Mouse (Mus musculus) thymus, postnatal 36 days (tissue): ENCODE measurements around the gene Kcnk4.
"Not testable (repeated sequence)": the region's sequence is repeated elsewhere in the genome, so short reads cannot be mapped to it uniquely, and the experiment has no call there.

Experiments used
- DNase-seq, 2 experiments: peaks; one replicate each; pipeline ENCODE4 v3.0.0; 2022; ENCODE audit warnings: mixed read lengths in 2 of 2

The Kcnk4 gene

DNA sequence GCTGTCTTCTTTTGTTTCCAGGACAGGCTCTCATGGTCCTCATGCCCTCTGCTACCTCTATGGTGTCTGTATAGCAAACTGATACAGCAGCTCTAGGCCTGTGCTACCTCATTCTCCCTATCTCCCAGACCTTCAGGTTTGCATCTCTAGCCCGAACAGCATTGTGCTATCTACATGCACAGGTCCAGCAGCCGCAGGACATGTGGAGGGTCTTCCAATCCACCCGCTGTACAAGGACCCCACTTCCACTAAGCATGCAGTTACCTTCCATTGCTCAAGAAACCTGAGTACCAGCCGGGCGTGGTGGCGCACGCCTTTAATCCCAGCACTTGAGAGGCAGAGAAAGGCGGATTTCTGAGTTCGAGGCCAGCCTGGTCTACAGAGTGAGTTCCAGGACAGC lies 19.8 kb downstream of the Kcnk4 start:
- DNase-seq, result no peak

DNA sequence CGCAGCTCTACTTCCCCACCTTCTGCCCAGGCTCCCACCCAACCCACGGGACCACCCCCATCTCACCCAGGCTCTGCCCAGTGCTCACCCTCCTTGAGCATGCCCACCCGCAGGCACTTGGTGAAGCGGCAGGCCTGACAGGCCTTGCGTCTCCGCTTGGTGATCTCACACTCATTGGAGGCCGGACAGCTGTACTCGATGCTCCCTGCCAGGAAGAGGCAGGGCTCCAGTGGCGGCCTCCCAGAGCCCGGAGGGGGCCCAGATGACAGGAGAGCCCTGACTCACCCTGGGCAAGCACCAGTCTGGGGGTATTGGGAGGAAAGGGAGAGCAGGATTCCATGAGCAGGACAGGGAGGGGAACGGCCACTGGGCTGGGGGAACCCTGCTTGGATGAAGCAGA lies 20.3 kb downstream of the Kcnk4 start:
- DNase-seq, result peak in 1 of 2 experiments; percentile 13

DNA sequence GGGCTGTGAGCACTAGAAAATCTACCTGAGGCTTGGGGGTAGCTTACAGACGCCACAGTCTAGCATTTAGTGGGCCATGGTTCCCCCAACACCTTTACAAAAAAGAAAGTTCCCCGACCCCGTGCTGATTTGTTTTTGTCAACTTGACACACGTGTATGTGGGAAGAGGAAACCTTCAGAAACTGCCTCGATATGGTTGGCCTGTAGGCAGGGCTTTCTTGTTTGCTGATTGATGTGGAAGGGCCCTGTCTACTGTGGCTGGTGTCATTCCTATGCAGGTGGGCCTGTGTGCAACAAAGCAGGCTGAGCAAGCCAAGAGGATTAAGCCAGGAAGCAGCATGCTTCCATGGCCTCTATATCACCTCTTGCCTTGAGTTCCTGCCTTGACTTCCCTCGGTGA lies 21.3 kb downstream of the Kcnk4 start:
- peak in 1 of 2 experiments; percentile 22 for DNase-seq

DNA sequence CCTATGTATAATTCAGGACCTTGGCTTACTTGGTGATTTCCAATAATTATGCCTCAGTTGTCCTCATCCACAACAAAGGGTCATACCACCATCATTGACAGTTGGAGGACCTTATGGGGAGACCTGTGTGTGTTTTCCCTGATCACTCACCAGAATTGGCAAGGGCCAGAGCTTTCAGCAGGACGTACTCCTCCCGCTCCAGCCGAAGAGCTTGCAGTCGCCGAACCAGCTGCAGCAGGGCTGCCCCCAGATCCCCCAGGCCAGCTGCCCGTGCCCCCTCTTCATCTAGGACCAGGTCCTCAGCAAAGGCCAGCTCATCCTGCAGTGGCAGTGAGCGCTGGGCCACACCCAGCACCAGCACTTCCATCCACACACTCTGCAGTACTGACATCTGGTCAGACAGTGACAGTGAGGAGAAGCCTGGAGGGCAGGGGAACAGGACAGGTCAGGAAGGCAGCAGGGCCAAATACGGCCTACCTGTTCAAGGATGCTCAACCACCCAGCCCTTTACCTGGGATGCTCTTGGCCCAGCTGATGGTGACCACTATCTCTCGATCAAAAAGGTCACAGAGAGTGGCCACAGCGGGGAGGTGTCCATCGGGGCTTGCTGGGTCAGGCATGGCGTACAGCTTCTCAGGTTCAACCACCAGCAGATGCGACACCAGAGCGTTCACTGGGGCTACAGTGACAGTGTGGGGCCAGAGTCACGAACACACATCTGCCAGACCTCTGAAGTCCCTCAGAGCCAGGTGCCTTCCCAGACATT lies 21.9 kb downstream of the Kcnk4 start:
- DNase-seq, result peak in 1 of 2 experiments; percentile 23

DNA sequence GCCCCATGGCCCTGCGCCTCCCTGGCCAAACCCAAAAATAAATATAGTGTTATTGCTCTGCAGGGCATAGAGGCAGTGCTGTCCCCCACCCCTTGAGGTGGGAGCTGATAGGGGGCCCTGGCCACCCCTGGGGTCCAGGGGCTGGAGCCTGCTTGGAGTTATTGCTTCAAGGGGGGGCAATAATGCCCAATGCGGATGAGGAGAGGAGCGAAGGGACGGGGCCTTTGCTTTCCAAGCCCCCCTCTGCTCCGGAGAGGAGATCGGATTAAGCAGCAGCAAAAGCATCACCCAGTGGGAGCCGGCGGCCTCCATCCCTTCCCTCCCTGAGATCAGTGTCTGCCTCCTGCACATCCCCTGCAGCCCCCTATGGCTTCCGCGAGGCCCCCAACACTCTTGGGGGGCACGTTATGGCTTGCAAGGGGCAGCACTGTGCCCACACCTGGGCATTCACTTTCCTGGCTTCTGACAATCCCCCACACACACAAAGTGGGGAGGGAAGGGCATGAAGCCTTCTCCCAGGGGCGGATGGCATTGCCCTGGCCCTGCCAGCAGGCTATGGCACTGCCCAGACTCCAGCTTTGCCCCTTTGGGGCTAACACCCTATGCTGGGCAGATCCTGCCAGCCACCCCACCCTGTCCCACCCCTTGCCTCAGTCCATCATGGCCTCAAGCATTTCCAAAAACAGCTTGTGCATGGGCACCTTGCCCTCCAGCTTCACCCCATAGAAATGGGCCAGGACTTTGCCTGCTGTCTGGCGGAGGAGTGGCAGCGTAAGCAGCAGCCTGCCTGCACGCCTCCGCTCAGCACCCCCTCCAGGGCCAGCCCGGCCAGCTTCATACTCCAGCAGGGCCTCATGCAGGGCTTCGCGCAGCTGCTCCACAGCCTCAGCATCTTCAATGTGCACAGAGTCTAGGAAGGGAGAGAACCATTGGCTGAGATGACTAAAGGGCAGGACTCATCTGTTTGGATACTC lies 22.9 kb downstream of the Kcnk4 start:
- peak in 1 of 2 experiments; percentile 32 for DNase-seq

DNA sequence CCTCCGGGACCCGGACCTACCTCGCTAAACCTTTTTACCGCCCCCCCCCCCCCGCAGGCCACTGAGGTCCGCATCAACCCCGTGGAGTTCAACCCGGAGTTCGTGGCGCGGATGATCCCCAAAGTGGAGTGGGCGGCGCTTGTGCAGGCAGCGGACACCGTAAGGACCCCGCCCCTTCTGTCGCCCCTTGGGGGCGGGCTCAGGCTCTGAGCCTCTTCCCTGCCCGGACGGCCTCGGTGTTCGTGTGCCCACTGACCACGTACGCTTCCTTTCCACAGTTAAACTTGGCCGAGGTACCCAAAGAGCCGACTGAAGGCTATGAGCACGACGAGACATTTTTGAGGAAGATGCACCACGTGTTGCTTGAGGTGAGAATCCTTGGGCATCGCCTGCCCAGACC lies 24.0 kb downstream of the Kcnk4 start:
- peak; percentile 52 to 74 for DNase-seq

DNA sequence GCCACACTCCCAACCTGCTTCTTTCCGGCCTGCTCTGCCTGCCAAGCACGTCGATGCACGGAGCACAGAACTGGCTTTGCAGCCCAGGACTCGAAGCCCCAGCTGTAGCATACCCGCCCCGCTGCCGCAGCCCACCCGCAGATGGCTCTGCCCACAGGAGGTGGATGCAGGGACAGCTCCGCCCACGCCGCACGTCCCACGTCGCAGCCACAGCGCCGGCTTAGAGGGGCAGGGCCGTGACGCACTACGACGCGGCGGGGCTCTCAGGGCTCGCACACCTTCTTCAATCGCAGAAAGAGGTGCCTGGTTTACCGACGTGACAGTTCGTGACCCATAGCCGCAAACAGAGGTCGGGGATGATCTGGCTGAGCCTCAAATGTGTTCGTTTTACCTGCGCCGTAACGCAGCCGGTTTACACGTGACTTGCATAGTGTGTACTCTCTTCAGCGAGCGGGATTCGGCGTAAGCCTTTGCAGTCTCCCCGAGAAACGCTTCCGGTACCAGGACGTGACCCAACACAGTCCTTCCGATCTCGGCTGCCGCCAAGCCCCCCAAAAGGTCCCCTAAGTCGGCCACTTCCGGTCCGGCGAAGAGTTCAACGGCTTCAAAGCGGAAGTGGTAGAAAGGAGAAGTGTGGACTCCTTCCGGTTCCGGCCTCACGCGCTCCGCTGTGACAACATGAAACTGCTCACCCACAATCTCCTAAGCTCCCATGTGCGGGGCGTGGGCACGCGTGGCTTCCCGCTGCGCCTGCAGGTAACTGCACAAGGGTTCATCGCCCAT lies 24.6 kb downstream of the Kcnk4 start, which contains the start of the genes Trmt112 and Prdx5:
TSS of gene Trmt112 (plus strand) at position 192 of the 783 bp plus-strand sequence.
TSS of gene Prdx5 (minus strand) at position 600 of the 783 bp plus-strand sequence.
- DNase-seq, result peak; percentile 89 to 95

DNA sequence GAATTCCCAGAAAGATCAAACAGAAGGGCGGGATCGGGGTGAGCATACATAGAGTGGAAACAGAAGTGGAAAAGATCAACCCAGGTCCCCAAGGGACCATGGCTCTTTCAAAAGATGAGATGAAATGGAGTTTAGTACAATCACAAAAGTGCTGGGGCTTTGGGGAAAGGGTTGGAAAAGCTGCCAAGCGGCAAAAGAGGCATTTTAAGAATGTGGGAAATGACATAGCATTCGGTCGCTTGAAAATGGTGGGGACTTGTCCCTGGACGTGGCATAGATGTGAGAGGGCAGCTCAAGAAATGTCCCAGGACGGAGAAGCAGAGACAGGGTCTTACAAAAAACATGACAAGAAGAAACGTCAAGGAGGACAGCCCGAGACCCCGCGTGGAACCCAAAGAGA lies 25.3 kb downstream of the Kcnk4 start:
- DNase-seq, result no peak

DNA sequence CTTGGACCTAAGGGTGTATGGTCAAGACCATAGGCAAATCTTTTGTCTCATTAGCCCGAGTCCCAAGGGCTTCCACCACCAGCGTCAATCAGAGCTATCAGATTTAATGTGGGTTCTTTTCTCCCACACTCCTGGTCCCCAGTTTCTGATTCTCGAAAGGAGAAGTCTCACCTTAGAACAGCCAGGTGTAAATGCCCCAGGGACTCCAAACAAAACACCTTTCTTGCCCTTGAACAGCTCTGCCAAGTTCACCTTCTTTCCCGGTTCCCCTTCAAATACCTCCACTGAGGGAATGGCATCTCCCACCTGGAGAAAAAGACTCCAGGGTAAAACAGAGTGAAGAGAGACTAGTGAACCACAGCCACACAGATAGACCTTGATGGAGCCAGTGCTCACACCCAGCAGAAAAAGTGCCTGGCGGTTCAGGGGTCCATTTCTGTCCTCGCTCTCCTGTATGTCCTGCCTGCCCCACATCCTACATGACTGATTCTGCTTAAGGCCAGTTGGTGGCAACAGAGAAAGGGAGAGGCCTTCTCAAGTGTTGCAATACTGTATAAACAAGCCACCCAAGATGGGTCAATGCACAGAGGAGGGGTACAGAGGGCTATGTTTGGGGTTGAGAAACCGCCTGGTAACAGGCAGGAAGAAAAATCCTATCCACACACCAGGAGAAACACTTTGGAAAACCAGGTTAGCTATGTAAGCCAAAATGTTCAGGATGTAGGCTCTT lies 26.3 kb downstream of the Kcnk4 start:
- no peak for DNase-seq

DNA sequence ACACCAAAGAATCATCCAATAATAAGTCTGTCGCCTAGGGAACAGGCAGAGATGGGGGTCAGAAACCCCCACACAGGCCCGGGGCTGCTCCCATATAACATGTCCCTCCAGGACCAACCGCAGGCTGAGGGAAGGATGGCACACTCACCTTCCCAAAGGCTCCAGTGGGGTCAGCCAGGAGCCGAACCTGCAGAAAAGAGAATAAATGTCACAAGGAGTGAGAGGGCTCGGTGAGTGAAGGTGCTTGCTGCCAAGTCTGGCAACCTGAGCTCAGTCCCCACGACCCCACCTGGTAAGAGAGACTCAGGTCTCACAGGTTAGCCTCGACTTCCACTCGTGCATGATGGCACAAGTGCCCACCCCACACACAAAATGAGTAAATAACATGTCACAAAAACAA lies 27.2 kb downstream of the Kcnk4 start:
- DNase-seq, result no peak

DNA sequence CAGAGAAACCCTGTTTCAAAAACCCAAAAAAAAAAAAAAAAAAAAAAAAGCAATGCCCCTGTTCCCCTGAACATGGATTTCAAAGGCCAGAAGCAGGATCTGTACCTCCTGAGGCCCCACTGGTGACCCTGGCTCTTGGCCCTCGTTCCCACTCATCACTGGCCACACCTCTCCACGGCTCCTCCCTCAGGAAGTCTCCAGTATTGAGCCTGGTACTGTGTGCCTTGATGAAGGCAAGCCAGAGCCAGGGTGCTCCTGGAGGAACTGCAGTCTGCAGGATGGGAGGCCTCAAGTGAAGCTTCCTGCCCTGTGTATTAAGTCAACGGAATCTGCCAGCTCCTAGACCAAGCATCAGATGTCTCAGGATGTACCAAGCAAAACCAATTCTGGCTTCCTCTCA lies 28.1 kb downstream of the Kcnk4 start:
- peak in 1 of 2 experiments; percentile 16 for DNase-seq

DNA sequence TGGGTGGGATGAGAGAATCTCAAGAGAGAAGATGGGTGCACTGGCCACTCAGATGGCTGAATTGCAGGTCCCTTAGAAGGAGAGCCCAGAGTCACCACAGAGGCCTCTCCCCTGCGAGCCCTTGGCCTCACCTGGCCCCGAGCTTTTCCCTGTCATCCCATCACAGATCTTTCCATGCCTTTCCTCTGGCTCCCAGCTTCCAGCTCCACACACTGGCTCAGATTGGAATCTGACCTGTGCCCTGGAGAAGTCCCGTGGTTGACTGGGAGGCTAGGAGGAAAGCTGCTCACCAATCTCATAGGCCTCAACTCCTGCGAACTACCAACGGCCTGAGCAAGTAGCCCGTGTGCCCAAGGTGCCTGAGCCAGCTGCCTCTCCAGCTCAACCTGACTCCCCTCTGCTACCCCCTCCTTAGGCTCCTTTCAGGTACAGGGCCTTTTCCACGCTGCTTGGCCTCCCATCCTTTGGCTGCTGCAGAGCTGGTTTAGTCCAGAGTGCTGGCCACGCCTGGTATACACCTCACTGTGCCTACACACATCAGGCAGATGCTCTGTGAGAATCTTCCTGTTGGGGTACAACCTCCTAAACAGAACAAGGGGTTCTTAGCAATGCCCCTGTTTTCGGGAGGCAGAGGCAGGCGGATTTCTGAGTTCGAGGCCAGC lies 28.7 kb downstream of the Kcnk4 start:
- no peak for DNase-seq

DNA sequence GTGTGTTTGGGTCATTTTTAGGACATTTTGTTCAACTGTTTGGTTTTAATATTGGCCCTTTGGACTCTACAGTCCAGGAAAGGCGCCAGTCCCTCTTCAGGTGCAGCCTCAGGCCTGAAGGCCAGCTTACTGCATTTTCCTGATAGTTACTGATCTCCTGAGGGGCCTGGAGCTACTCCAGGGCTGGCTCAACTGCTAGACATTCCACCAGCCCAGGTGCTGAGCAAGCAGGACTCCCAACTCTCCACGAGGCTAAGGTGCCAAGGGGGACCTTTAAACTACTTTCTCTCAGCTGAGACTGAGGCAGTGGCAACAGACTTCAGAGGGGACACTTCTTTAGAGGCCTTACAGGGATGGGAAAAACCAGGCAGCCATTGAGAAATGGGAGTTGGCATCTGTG lies 29.5 kb downstream of the Kcnk4 start:
- no peak for DNase-seq

DNA sequence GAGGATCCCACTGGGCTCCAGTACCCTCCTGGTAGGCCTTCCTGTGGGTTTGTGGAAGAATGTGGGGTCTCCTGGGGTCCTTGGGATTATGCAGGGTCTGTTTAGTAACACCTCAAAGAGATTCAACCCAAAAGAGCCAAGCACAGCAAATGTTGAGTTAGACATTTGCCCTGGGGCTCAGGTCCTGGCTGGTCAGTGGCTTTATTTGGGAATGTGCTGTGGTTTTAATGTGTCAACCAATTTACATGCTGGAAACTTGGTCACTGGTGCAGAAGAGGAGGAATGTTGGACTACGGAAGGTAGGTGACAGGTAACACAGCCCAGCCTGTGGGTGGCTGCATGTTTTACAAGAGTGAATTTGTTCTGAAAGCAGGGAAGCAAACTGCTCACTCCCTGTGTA lies 31.3 kb downstream of the Kcnk4 start:
- no peak for DNase-seq

DNA sequence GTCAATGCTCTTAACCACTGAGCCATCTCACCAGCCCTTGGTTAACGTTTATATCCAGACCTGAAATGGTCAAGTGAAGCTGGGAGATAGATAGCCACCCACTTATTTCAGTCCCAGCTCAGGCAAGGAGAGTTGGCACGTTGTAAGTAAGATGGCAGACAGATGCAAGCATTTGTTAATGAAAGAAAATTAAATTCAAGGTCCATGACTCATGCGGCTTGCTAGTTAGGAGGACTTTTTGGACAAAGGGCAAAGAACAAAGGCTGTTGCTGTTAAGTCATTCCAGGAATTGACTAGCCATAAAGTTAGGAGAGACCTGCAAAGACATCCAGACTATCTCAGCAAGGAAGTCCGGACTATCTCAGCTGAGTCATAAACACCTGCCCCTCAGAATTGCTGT lies 34.7 kb downstream of the Kcnk4 start:
- no peak for DNase-seq

DNA sequence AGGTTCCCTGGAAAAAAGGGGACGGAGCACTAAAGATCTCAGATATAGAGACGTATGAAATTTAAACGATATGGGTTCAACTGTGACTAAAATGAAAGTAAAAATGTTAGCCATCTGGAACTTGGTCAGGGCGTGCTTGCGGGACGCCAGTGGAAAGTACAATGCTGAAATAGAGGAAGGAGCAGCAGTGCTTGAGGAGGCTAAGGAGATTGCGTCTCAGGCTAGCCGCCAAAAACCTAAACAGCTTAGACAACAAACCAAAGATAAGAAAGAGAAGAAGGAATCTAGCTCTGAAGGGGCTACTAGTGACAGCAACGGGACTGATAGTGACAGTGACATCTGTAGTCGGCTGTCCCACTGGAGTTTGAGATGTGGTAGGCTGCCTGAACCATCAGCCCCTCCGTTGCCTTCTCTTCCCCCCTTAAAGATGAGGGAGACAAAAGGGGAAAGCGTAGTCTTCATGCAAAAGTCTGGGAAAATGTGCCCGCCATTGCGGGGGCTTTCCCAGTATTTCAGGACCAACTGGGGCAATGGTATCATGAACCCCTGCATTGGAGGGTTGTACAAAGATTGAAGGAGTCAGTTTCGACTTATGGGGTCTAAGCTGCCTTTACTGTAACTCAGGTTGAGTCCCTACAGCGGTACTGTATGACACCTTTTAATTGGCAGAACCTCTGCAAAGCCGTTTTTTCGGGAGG lies 38.6 kb downstream of the Kcnk4 start:
- DNase-seq, result not testable (repeated sequence)

DNA sequence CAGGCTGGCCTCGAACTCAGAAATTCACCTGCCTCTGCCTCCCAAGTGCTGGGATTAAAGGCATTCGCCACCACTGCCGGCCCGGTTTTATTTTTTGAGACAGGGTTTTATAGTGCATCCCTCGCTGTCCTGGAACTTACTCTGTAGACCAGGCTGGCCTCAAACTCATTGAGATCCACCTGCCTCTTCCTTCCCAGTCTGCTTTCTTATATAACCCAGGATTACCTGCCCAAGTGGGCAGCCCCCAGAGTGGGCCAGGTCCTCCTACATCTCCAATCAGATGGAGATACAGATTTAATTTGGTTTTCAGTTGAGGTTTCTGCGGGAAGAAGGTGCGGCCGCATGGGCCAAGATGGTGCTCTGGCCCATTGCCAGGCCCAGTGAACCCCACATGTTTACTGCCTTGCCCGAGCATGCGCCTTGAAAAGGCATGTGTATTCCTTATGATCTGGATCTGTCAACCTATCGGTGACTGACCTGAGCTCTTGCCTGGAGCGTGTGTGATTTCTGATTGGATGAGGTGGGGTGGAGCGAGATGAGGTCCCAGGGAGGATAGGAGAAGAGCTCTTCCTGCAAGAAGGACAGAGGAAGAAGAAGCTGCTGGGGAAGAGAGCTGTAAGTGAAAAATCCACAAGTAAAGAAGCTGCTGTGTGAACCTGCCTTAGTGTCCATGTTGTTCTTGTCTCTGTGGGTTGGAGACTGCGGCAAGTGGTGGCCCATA lies 40.4 kb downstream of the Kcnk4 start:
- no peak for DNase-seq

DNA sequence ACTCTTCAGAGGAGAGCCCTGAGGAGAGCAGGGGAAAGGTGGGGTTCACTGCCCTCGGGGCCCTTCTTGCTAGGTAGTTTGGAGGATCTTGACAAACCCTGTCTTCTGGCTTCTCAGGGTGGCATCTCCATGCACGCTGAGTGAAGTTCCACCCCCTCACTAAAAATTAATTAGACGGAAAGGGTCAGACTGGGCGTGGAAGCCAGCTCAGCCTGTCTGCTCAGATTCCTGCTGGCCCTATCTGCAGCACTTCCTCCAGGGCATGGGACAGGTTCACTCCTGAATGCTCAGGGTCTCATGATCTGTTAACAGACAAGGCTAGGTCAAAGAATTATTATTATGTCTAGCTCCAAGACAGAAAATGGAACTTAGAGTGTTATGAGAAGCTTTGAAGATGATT lies 41.8 kb downstream of the Kcnk4 start:
- DNase-seq, result no peak

DNA sequence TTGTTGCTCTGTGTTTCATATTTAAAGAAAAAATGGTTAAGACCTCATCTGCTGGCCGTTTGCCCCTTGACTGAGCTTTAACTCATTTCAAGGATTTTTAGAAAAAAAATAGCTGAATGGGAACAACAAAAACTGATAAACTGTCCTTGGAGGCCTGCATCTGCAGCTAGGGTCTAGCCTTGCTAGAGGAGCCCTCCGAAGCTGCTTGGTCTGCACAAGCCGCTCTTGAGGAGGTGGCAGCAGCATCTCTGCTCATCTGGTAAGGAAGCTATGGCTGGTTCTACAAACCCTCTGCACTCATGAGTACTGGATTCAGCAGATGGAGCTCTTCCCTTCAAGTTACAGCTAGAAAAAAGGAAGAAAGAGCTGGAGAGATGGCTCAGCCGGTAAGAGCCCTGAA lies 56.4 kb downstream of the Kcnk4 start:
- no peak for DNase-seq

DNA sequence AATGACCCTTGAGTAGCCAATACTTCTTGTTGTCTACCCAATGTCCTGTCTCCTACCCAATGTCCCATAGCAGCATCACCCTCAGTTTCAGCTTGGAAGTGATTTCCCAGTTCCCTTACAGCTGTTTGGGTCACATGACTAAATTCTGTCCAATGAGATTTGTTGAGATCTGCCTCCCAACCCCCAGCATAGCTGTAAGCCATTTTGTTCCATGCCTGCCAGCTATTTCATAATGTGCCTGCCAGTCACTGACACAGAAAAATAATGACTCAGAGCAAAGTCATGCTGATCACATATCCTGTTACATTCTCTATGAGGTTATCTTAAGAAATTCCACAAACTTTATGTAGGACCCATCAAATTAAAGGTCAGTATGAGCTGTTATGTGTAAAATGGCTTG lies 57.5 kb downstream of the Kcnk4 start:
- no peak for DNase-seq
